In genomic region chr4:57202660-57203361, GRCm38 (mm10) we compare ENCODE assay signal across 9 mouse cellular contexts. TPM values are rescaled to one million over a fixed set of nuclear protein-coding genes. Genes with fewer than 3 reads are reported as not detected.
DNase-seq lines count a peak whose midpoint lies in the region; ATAC-seq and TF ChIP-seq lines count a peak whose summit lies in the region.
"Had no signal": no experiment of that assay in that cellular context is flagged by ENCODE, and none has a peak within 500 bp of the region (broad histone marks: within the 10 kb centered on the region; RNA-seq: fewer than 3 reads in every experiment).

No protein-coding gene starts in this region.

- peaks cover 8% of the 10 kb centered on the region; the same call in 1 of the 2 replicates for H3K9me3 ChIP-seq in forebrain, embryonic 10.5 days
- no peaks in the 10 kb centered on the region for H3K9me3 ChIP-seq in forebrain, embryonic 11.5 days (ENCODE audit: control insufficient read depth, low read length)
- peaks cover 4% of the 10 kb centered on the region; the same call in 1 of the 2 replicates for H3K9me3 ChIP-seq in lung, embryonic 14.5 days (ENCODE audit: low read depth, low read length)

- H3K4me3 ChIP-seq in forebrain, embryonic 10.5 days = no peak overlapping the region
- H3K4me3 ChIP-seq in forebrain, embryonic 11.5 days (ENCODE audit: low read depth, low read length) = no peak overlapping the region
- no peak overlapping the region; the same call in 1 of the 2 replicates for H3K4me3 ChIP-seq in gastrocnemius, adult 2 months
- H3K4me3 ChIP-seq in lung, embryonic 14.5 days (ENCODE audit: low read depth, low read length) = no peak overlapping the region
- H3K4me3 ChIP-seq in thymus, adult 2 months (ENCODE audit: control insufficient read depth, insufficient read depth, low read length) = no peak overlapping the region

- H3K36me3 ChIP-seq in forebrain, embryonic 10.5 days (replicated peaks) = no peaks in the 10 kb centered on the region
- no peaks in the 10 kb centered on the region for H3K36me3 ChIP-seq in forebrain, embryonic 11.5 days (ENCODE audit: control insufficient read depth, insufficient read depth, low read length)
- H3K36me3 ChIP-seq in lung, embryonic 14.5 days (ENCODE audit: insufficient read depth) = 0 out of 2 replicates have a peak, but pooled peaks cover 4% of the 10 kb centered on the region
- H3K36me3 ChIP-seq in thymus, adult 2 months (ENCODE audit: control insufficient read depth, insufficient read depth, low read length) = no peaks in the 10 kb centered on the region

- no peak overlapping the region for H3K9ac ChIP-seq in forebrain, embryonic 11.5 days (ENCODE audit: low read length)
- no peak overlapping the region for H3K9ac ChIP-seq in lung, embryonic 14.5 days

- DNase-seq in forebrain, embryonic 10.5 days (ENCODE audit: extremely low spot score, low spot score) = no peak
- no peak for DNase-seq in forebrain, embryonic 11.5 days (ENCODE audit: low spot score)
- DNase-seq in R1 (ENCODE audit: low read depth, low spot score) = peak; percentile 27
- peak; percentile 75 for DNase-seq in gastrocnemius, adult 2 months
- peak; percentile 33 for DNase-seq in lung, embryonic 14.5 days
- DNase-seq in right cerebral cortex, adult 2 months (ENCODE audit: low spot score in 2 of 2) = no peak
- no peak for DNase-seq in thymus, adult 2 months

- 0 out of 2 replicates have a peak overlapping the region, but pooled peaks have one; percentile 2 for H3K27ac ChIP-seq in forebrain, embryonic 10.5 days
- no peak overlapping the region for H3K27ac ChIP-seq in forebrain, embryonic 11.5 days (ENCODE audit: low read depth, low read length)
- H3K27ac ChIP-seq in gastrocnemius, adult 2 months = peak overlapping the region; percentile 89
- H3K27ac ChIP-seq in lung, embryonic 14.5 days (ENCODE audit: low read depth) = 0 out of 2 replicates have a peak overlapping the region, but pooled peaks have one; percentile 24
- H3K27ac ChIP-seq in thymus, adult 2 months (ENCODE audit: control insufficient read depth, insufficient read depth, low read length) = no peak overlapping the region

- H3K27me3 ChIP-seq in forebrain, embryonic 10.5 days (ENCODE audit: poor library complexity, severe bottlenecking) = no peaks in the 10 kb centered on the region
- H3K27me3 ChIP-seq in forebrain, embryonic 11.5 days (ENCODE audit: control insufficient read depth, insufficient read depth, low read length) = no peaks in the 10 kb centered on the region
- no peaks in the 10 kb centered on the region for H3K27me3 ChIP-seq in lung, embryonic 14.5 days (ENCODE audit: insufficient read depth, low read length)
- no peaks in the 10 kb centered on the region for H3K27me3 ChIP-seq in thymus, adult 2 months (ENCODE audit: control insufficient read depth, insufficient read depth, low read length)

- WGBS in forebrain, embryonic 10.5 days = 70% methylated on average over 10 of the region's 10 CpGs
- 71% methylated on average over 10 of the region's 10 CpGs for WGBS in forebrain, embryonic 11.5 days
- WGBS in lung, embryonic 14.5 days = 38% methylated on average over 10 of the region's 10 CpGs
- WGBS in thymus, adult 2 months = 81% methylated on average over 10 of the region's 10 CpGs

- intact Hi-C loops in gastrocnemius, adult 2 months (cut with DNase I) = no loop called here

- H3K4me1 ChIP-seq in forebrain, embryonic 10.5 days = peaks cover 22% of the 10 kb centered on the region
- H3K4me1 ChIP-seq in forebrain, embryonic 11.5 days (replicated peaks; ENCODE audit: control insufficient read depth, insufficient read depth, low read length) = no peaks in the 10 kb centered on the region
- no peaks in the 10 kb centered on the region for H3K4me1 ChIP-seq in lung, embryonic 14.5 days (ENCODE audit: insufficient read depth)
- H3K4me1 ChIP-seq in thymus, adult 2 months (replicated peaks; ENCODE audit: control insufficient read depth, insufficient read depth, low read length) = no peaks in the 10 kb centered on the region

- ATAC-seq in forebrain, embryonic 11.5 days (replicated peaks; ENCODE audit: low FRiP score) = no peak
- peak; percentile 38; the same call in 1 of the 2 replicates for ATAC-seq in lung, embryonic 14.5 days (ENCODE audit: insufficient read depth)
- no peak for ATAC-seq in monocyte, adult 5-6 weeks (replicated peaks; ENCODE audit: insufficient number of reproducible peaks, low FRiP score, low TSS enrichment, poor library complexity, severe bottlenecking)
- ATAC-seq: midbrain, embryonic 16.5 days had no signal

- no peak overlapping the region for H3K4me2 ChIP-seq in forebrain, embryonic 11.5 days (ENCODE audit: low read depth, low read length, severe bottlenecking)
- no peak overlapping the region for H3K4me2 ChIP-seq in lung, embryonic 14.5 days

- TF ChIP-seq CTCF in gastrocnemius, adult 2 months (IDR thresholded peaks at IDR 0.05) = peak; percentile 44; the same call in 1 of the 2 replicates
- TF ChIP-seq CTCF in lung, embryonic 14.5 days (IDR thresholded peaks at IDR 0.05; ENCODE audit: low read depth) = peak; percentile 21; the same call in 1 of the 2 replicates
- no peak for TF ChIP-seq CTCF in thymus, adult 2 months (IDR thresholded peaks at IDR 0.05; ENCODE audit: borderline replicate concordance, control insufficient read depth, extremely low read depth, insufficient read depth, low read length, poor library complexity)

- no peak for TF ChIP-seq POLR2A in thymus, adult 2 months (IDR thresholded peaks at IDR 0.05; ENCODE audit: control insufficient read depth, extremely low read depth, insufficient read depth, low read length, poor library complexity)

RNA-seq across cellular contexts. Expression of gene Epb41l4b, which starts 59.6 kb away (rescaled TPM):
- polyA plus RNA-seq in forebrain, embryonic 10.5 days (2016; fragmentation: Nextera tagmentation; extraction: Ambion mirVana) = 0.37 and 0.38 TPM in 2 replicates
- 0.57 and 0.75 TPM in 2 replicates for polyA plus RNA-seq in forebrain, embryonic 11.5 days (2014; fragmentation: Nextera tagmentation; extraction: Ambion mirVana)
- 1 to 10 TPM; 2.5 to 3.1 TPM for total RNA-seq in gastrocnemius, adult 2 months (2021)
- polyA plus RNA-seq in lung, embryonic 14.5 days (2014; fragmentation: Nextera tagmentation; extraction: Ambion mirVana) = 1.2 and 1.7 TPM in 2 replicates
- total RNA-seq in monocyte, adult 5-6 weeks (2017) = 0.58 TPM in 1 of 3 replicates, not detected in the others
- polyA plus RNA-seq in thymus, adult 2 months (2012; rRNA removed) = 9.2 and 10.7 TPM in 2 replicates

Comparison
In these comparisons a context has a peak if more than half of its experiments do, and no peak if none do; other contexts are left out.
1. H3K27ac ChIP-seq: peak in forebrain, embryonic 10.5 days (single experiment), gastrocnemius, adult 2 months (single experiment) and lung, embryonic 14.5 days (single experiment); none in forebrain, embryonic 11.5 days (single experiment) and thymus, adult 2 months (single experiment).
2. DNase-seq: peak in R1 (single experiment), gastrocnemius, adult 2 months (single experiment) and lung, embryonic 14.5 days (single experiment); none in forebrain, embryonic 10.5 days (single experiment), forebrain, embryonic 11.5 days (single experiment), right cerebral cortex, adult 2 months (0 of 2) and thymus, adult 2 months (single experiment).